Mouse (Mus musculus): ENCODE measurements around the gene 3110021N24Rik.
"Not testable (repeated sequence)": the region's sequence is repeated elsewhere in the genome, so short reads cannot be mapped to it uniquely, and the experiment has no call there.

The 3110021N24Rik gene

GRCm38 (mm10) chr4:108719349-108719748 lies at the start of gene 3110021N24Rik:
3110021N24Rik (plus strand) TSS chr4:108719649.
- no peak for DNase-seq

GRCm38 (mm10) chr4:108686156-108686555 lies 33.3 kb upstream of the 3110021N24Rik start:
- DNase-seq, result no peak

- DNase-seq, result not testable (repeated sequence)
Measured at GRCm38 (mm10) chr4:108687098-108687497, 32.4 kb upstream of the 3110021N24Rik start.

- DNase-seq, result no peak
Measured at GRCm38 (mm10) chr4:108690479-108690878, 29.0 kb upstream of the 3110021N24Rik start.

GRCm38 (mm10) chr4:108691469-108691868 lies 28.0 kb upstream of the 3110021N24Rik start:
- no peak for DNase-seq

- peak; percentile 18 for DNase-seq
Measured at GRCm38 (mm10) chr4:108696934-108697333, 22.5 kb upstream of the 3110021N24Rik start.

GRCm38 (mm10) chr4:108708209-108708608 lies 11.2 kb upstream of the 3110021N24Rik start:
- DNase-seq, result peak; percentile 4

- no peak for DNase-seq
Measured at GRCm38 (mm10) chr4:108721245-108721784, 1.9 kb downstream of the 3110021N24Rik start.

- no peak for DNase-seq
Measured at GRCm38 (mm10) chr4:108724102-108724501, 4.7 kb downstream of the 3110021N24Rik start.

- DNase-seq, result no peak
Measured at GRCm38 (mm10) chr4:108730450-108730849, 11.0 kb downstream of the 3110021N24Rik start.

- no peak for DNase-seq
Measured at GRCm38 (mm10) chr4:108731582-108731981, 12.1 kb downstream of the 3110021N24Rik start.

- DNase-seq, result no peak
Measured at GRCm38 (mm10) chr4:108746160-108746873, 26.9 kb downstream of the 3110021N24Rik start.

GRCm38 (mm10) chr4:108759583-108759982 lies 40.1 kb downstream of the 3110021N24Rik start:
- DNase-seq, result no peak

GRCm38 (mm10) chr4:108768527-108768926 lies 49.1 kb downstream of the 3110021N24Rik start:
- no peak for DNase-seq

- no peak for DNase-seq
Measured at GRCm38 (mm10) chr4:108779763-108780056, 60.3 kb downstream of the 3110021N24Rik start.

- DNase-seq, result peak; percentile 85
Measured at GRCm38 (mm10) chr4:108780057-108780863, 60.8 kb downstream of the 3110021N24Rik start, which contains the start of gene Zfyve9. Zfyve9 (minus strand) TSS chr4:108780798.

GRCm38 (mm10) chr4:108780864-108781205 lies 61.4 kb downstream of the 3110021N24Rik start:
- DNase-seq, result no peak

GRCm38 (mm10) chr4:108781596-108781995 lies 62.1 kb downstream of the 3110021N24Rik start:
- DNase-seq, result no peak

- DNase-seq, result no peak
Measured at GRCm38 (mm10) chr4:108782421-108783085, 63.1 kb downstream of the 3110021N24Rik start.

- DNase-seq, result no peak
Measured at GRCm38 (mm10) chr4:108789258-108789936, 69.9 kb downstream of the 3110021N24Rik start.

GRCm38 (mm10) chr4:108790507-108790906 lies 71.1 kb downstream of the 3110021N24Rik start:
- DNase-seq, result no peak

GRCm38 (mm10) chr4:108793941-108794340 lies 74.5 kb downstream of the 3110021N24Rik start:
- no peak for DNase-seq

GRCm38 (mm10) chr4:108796701-108797100 lies 77.3 kb downstream of the 3110021N24Rik start:
- no peak for DNase-seq
